Mouse (Mus musculus) neural tube, embryonic 14.5 days (tissue): ENCODE measurements around the gene Scd3. TPM values are rescaled to one million over a fixed set of nuclear protein-coding genes. Genes with fewer than 3 reads are reported as not detected.

Experiments used
- ATAC-seq: fragments of 200-750 bp; cut with Nextera tagmentation; 2 replicates; pipeline ENCODE4 v1.8.0; 2017; ENCODE audit warnings: low read depth, mild to moderate bottlenecking, moderate TSS enrichment, moderate library complexity
- H3K27ac ChIP-seq: fragments of 300-500 bp; sonication (generic); 2 replicates; pipeline ENCODE4 v1.5.1; 2014; ENCODE audit warnings: low read depth, mild to moderate bottlenecking, control low read depth, low read length, moderate library complexity, mixed read lengths
- H3K27me3 ChIP-seq: fragments of 300-500 bp; sonication (generic); 2 replicates; pipeline ENCODE4 v1.6.1; 2014; ENCODE audit warnings: low read length; ENCODE audit not compliant: control insufficient read depth, insufficient read depth
- H3K36me3 ChIP-seq: fragments of 300-500 bp; sonication (generic); 2 replicates; pipeline ENCODE4 v1.6.1; 2014; ENCODE audit warnings: low read length, mixed read lengths; ENCODE audit not compliant: control insufficient read depth, insufficient read depth
- H3K4me1 ChIP-seq: fragments of 300-500 bp; sonication (generic); 2 replicates; pipeline ENCODE4 v1.6.1; 2014; ENCODE audit warnings: low read length; ENCODE audit not compliant: control insufficient read depth, insufficient read depth
- H3K4me2 ChIP-seq: fragments of 300-500 bp; sonication (generic); 2 replicates; pipeline ENCODE4 v1.6.1; 2014; ENCODE audit warnings: mild to moderate bottlenecking, low read depth, low read length, control low read depth
- H3K4me3 ChIP-seq: fragments of 300-500 bp; sonication (generic); 2 replicates; pipeline ENCODE4 v1.5.1; 2014; ENCODE audit warnings: low read depth, low read length, control low read depth, mixed read lengths
- H3K9ac ChIP-seq: fragments of 300-500 bp; sonication (generic); replicated peaks from 2 replicates; pipeline ENCODE4 v1.6.1; 2014; ENCODE audit warnings: low read depth, mild to moderate bottlenecking, control low read depth, low read length, mixed read lengths
- H3K9me3 ChIP-seq: fragments of 300-500 bp; sonication (generic); 2 replicates; pipeline ENCODE4 v1.6.1; 2016; ENCODE audit warnings: low read length; ENCODE audit not compliant: control insufficient read depth
- WGBS: fragments of 180-500 bp; shearing (Covaris S2); extraction: QIAGEN DNeasy Blood & Tissue Kit; methylation state at CpG from one replicate; pipeline ENCODE4 v1.1.7; 2014; 5-methylcytosine and 5-hydroxymethylcytosine counted together
- polyA plus RNA-seq: library from polyadenylated mRNA; unstranded; fragments of >200 nt; fragmentation: Nextera tagmentation; extraction: Ambion mirVana; gene quantifications from 2 replicates; pipeline ENCODE4 v1.2.1, GENCODE M21; 2014

Scd3 gene
- polyA plus RNA-seq, 1 experiment from 2014 or later: 4.0 TPM

DNA sequence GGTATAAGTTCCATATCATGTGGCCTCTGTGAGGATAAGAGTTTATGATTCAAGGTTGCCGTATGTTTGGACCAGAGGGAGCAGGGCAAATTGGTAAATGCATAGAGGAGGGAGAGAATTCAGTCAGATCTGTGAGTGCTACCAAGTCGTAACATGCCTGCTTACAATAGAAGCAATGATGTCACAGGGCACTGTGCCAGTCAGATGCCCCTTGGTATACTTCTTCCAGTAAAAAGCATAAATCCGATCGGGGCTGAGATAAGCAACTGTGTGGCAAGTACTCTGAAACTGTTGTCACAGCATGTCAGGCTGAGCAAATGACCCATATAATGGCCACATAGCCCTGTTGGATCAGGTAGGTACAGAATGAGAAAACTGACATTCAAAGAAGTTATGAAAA, 14.0 kb upstream of the Scd3 start:
- H3K4me3 ChIP-seq: no peak overlapping the region
- H3K4me2 ChIP-seq: no peak overlapping the region
- H3K27me3 ChIP-seq: no peaks in the 10 kb centered on the region
- H3K9me3 ChIP-seq: no peaks in the 10 kb centered on the region
- no peak overlapping the region for H3K9ac ChIP-seq
- 82% methylated on average over 4 of the region's 4 CpGs for WGBS
- no peaks in the 10 kb centered on the region for H3K4me1 ChIP-seq
- ATAC-seq: no peak
- no peak overlapping the region for H3K27ac ChIP-seq
- H3K36me3 ChIP-seq: no peaks in the 10 kb centered on the region

DNA sequence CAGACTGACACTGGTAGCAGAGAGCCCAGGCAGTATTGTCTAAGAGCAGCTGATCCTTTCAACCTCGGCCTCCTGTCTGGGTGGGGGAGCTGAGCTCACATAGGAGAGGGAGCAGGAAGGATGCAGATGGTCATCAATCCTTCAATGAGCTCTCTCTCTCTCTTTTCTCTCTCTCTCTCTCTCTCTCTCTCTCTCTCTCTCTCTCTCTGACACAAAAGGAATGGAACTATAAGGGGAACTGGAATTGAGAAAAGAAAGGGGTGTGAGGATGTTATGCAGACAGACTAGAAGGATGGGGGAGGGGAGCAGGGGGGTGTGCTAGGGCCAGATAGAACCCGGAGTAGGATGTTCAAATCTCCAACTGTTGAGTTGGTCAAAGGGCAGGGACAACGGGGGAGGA, 10.7 kb upstream of the Scd3 start, which contains the start of gene Pkd2l1:
Pkd2l1 (minus strand) TSS at position 101 of the 400 bp plus-strand sequence.
- Histone ChIP-seq H3K4me1 (no peaks in the 10 kb centered on the region), H3K4me3 (no peak within 1 kb of the TSS), H3K9me3 (no peaks in the 10 kb centered on the region), H3K36me3 (no peaks in the 10 kb centered on the region), H3K27ac (no peak within 1 kb of the TSS), H3K4me2 (no peak within 1 kb of the TSS), H3K9ac (no peak within 1 kb of the TSS), H3K27me3 (no peaks in the 10 kb centered on the region)
- 40% methylated on average over 3 of the region's 3 CpGs for WGBS
- ATAC-seq: no peak

DNA sequence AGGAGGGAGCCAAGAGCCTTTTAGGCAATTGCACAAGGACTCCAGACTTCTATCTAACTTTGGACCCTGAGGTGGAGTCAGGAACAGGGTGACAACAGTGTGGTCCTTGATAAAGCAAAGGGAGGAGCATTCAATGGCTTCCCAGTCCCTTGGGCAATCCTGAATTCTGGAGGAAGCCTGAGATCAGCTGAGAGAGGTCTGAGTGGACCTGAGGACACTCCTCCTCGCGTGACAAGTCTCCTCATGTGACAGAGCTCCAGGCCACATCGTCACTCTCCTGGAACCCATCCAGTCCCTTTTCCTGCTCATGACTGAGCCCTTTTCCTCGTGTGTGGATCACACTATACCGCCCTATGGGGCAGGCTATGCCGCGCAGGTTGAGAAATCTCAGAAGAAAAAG, 9.2 kb upstream of the Scd3 start:
- 88% methylated on average over 7 of the region's 7 CpGs for WGBS
- H3K9me3 ChIP-seq: no peaks in the 10 kb centered on the region
- H3K4me3 ChIP-seq: no peak overlapping the region
- H3K4me2 ChIP-seq: no peak overlapping the region
- no peaks in the 10 kb centered on the region for H3K4me1 ChIP-seq
- H3K27me3 ChIP-seq: no peaks in the 10 kb centered on the region
- ATAC-seq: no peak
- H3K9ac ChIP-seq: no peak overlapping the region
- H3K36me3 ChIP-seq: no peaks in the 10 kb centered on the region
- H3K27ac ChIP-seq: no peak overlapping the region

DNA sequence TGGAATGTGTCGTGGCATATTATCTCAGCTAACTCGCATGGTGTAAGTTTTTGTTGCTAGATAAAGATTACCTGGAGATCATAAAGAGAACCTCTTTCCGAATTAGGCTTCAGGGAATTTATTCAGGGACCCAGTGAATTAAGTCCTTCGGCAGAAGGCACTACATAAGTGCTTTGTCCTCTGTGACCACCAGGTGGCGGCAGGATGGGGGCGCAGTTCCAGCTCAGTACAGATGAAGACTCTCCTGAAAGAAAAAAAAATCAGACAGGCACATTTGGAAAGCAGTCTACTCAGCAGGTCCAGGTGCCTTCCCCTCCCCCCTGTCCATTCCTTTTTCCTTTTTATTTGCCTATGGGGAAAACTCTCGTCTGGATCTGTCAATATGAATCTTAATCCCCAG, 7.9 kb upstream of the Scd3 start:
- H3K4me3 ChIP-seq: no peak overlapping the region
- no peaks in the 10 kb centered on the region for H3K4me1 ChIP-seq
- H3K27ac ChIP-seq: no peak overlapping the region
- no peaks in the 10 kb centered on the region for H3K9me3 ChIP-seq
- no peak for ATAC-seq
- no peaks in the 10 kb centered on the region for H3K36me3 ChIP-seq
- H3K4me2 ChIP-seq: no peak overlapping the region
- no peaks in the 10 kb centered on the region for H3K27me3 ChIP-seq
- 8% methylated on average over 7 of the region's 7 CpGs for WGBS
- H3K9ac ChIP-seq: no peak overlapping the region

DNA sequence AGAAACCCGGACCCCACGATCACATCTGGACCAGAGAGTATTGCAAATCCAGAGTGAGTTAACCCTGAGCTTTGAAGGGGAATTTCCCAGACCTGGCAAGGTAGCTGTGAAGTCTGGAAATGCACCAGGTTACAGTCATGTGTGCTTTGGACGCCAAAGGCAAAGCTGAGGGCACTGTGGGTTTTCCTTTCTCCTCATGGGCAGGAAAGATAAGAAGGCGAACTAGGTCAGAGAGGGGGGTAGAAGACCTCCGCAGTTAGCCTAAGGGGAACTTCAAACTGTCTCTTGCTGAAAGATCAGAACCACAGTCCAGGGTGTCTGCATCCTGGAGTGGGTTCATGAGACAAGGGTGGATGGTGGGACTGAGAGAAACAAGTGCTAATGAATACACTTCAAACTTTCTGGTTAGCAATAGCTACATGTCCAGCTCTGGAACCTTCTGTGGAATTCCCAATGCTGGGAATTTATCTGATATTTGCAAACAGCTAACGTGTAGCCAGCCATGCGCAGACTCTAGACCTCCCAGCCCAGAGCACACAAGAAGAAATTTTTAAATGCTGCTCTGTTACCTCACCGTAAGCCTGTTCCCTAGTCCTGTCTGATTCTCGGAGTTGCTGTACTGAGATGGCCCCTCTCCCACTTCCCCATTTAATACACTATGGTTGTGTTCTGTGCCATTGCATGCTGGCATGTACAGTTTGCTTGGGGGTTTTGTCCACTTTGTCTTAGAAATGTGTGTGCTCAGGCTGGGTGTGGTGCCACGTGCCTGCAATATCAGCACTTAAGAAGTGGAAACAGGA, 5.8 kb upstream of the Scd3 start:
- H3K4me2 ChIP-seq: no peak overlapping the region
- H3K36me3 ChIP-seq: no peaks in the 10 kb centered on the region
- no peak for ATAC-seq
- no peak overlapping the region for H3K27ac ChIP-seq
- H3K9me3 ChIP-seq: no peaks in the 10 kb centered on the region
- no peak overlapping the region for H3K4me3 ChIP-seq
- H3K27me3 ChIP-seq: no peaks in the 10 kb centered on the region
- no peak overlapping the region for H3K9ac ChIP-seq
- no peaks in the 10 kb centered on the region for H3K4me1 ChIP-seq
- 89% methylated on average over 10 of the region's 10 CpGs for WGBS

DNA sequence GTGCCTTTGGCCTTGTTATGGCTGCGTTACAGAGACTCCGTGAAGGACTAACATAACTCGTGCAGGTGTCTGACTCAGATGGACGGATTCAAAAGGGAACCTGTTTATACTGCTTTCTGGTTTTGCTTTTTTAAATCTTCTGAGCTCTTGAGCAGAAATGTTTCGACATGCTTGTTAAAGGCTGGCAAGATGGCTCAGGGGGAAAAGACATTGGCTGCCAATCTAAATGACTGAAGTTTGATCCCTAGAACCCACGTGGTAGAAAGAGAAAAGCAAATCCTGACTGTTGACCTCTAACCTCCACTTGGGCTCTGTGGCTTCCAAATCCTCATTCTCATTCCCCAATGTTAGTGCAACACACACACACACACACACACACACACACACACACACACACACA, 4.6 kb upstream of the Scd3 start:
- whole genome bisulfite sequencing: 85% methylated on average over 6 of the region's 6 CpGs
- no peak for ATAC-seq

DNA sequence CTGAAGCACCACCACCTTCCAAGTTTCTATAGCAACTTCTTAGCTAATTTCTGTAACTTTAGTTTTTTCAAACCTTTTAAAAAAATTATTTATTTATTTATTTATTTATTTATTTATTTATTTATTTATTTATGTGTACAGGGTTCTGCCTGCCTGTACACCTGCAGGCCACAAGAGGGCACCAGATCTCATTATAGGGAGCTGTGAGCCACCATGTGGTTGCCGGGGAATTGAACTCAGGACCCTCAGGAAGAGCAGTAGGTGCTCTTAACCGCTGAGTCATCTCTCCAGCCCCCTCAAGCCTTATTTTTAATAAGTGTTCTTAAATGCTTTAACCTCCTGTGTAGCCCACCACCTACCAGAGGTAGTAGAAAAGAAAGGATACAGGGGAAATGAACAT, 4.1 kb upstream of the Scd3 start:
- Histone ChIP-seq H3K27ac (no peak overlapping the region), H3K4me3 (no peak overlapping the region), H3K36me3 (no peaks in the 10 kb centered on the region), H3K9me3 (no peaks in the 10 kb centered on the region), H3K9ac (no peak overlapping the region), H3K27me3 (no peaks in the 10 kb centered on the region), H3K4me2 (no peak overlapping the region), H3K4me1 (no peaks in the 10 kb centered on the region)
- WGBS: 79% methylated on average over 2 of the region's 2 CpGs
- ATAC-seq: no peak

More for the DNA sequence above, 4.6 kb upstream of the Scd3 start:
- no peak overlapping the region for H3K4me2 ChIP-seq
- H3K36me3 ChIP-seq: no peaks in the 10 kb centered on the region
- no peaks in the 10 kb centered on the region for H3K4me1 ChIP-seq
- no peak overlapping the region for H3K4me3 ChIP-seq
- H3K9ac ChIP-seq: no peak overlapping the region
- no peak overlapping the region for H3K27ac ChIP-seq
- H3K27me3 ChIP-seq: no peaks in the 10 kb centered on the region
- H3K9me3 ChIP-seq: no peaks in the 10 kb centered on the region

DNA sequence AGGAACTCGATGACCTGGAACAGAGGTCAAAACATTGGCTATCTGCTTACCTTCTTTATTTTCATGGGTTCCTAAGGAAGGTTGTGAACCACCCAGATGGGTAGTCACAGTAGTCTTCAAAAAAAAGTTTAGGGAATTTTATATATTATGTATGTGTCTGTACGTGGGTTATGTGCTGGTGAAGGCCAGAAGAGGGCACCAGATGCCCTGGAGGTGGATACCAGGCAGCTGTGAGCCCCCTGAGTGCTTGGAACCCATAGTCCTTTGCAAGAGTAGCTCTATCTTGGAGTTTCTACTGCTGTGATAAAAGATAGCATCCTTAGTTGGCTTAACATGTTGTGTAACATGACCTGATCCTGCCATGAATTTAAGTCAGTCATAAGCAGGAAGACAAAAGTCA, 4.0 kb downstream of the Scd3 start:
- Histone ChIP-seq H3K4me3 (no peak overlapping the region), H3K4me1 (no peaks in the 10 kb centered on the region), H3K4me2 (no peak overlapping the region), H3K9me3 (no peaks in the 10 kb centered on the region), H3K9ac (no peak overlapping the region), H3K36me3 (no peaks in the 10 kb centered on the region), H3K27me3 (no peaks in the 10 kb centered on the region), H3K27ac (no peak overlapping the region)
- ATAC-seq: no peak
- 80% methylated on average over 2 of the region's 2 CpGs for WGBS

DNA sequence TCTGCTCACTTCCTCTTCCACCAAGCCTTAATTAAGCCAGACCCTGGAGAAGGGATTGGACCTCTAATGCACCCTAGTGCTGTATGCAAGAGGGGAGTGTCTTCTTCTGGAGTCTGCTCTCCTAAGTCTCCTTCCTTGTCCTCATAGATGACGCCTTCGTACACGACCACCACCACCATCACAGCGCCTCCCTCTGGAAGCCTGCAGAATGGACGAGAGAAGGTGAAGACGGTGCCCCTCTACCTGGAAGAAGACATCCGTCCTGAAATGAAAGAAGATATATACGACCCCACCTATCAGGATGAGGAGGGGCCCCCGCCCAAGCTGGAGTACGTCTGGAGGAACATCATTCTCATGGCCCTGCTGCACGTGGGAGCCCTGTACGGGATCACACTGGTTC, 12.2 kb downstream of the Scd3 start:
- Histone ChIP-seq H3K4me1 (no peaks in the 10 kb centered on the region), H3K27ac (no peak overlapping the region), H3K9ac (no peak overlapping the region), H3K36me3 (no peaks in the 10 kb centered on the region), H3K9me3 (no peaks in the 10 kb centered on the region), H3K4me3 (no peak overlapping the region), H3K4me2 (no peak overlapping the region), H3K27me3 (no peaks in the 10 kb centered on the region)
- WGBS: 80% methylated on average over 12 of the region's 12 CpGs
- ATAC-seq: no peak
